Mouse (Mus musculus): Measurements from ENCODE around the gene Myo6. TPM values are rescaled to one million over a fixed set of nuclear protein-coding genes. Genes with fewer than 3 reads are reported as not detected.
A peak's percentile ranks its signal among the peaks of the same experiment; 100 is the strongest.

Gene Myo6
- total and polyA plus RNA-seq, 2 experiments from 2014 or later, result 25.5 to 44.6 TPM

DNA sequence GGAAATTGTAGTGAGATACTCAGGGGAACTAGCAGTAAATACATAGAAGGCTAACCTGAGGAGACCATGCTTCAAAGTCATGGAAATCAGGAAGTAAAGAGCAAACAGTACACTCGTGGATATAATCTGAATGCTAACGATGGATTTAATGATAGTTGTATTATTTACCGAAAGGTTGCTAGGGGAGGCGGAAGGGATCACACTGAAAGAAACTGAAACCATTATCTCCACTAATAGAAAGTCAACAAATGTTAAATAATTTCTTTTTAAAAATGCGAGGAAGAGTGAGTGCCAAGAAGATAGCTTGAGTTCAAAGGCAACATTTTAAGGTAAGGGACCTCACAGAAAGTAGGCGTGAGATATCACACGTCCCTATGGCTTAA lies 186.5 kb downstream of the Myo6 start:
- Histone ChIP-seq H3K4me3 (ENCODE audit: low read depth, low read length) (peak overlapping the region; percentile 13; the same call in 1 of the 2 replicates), H3K4me1 (ENCODE audit: insufficient read depth, low read length) (no peaks in the 10 kb centered on the region), H3K27me3 (ENCODE audit: insufficient read depth, low read length) (no peaks in the 10 kb centered on the region), H3K4me2 (ENCODE audit: low read depth, low read length, poor library complexity, severe bottlenecking) (peak overlapping the region; percentile 37), H3K9ac (replicated peaks; ENCODE audit: low read length, poor library complexity, severe bottlenecking) (no peak overlapping the region), H3K36me3 (ENCODE audit: insufficient read depth, low read length) (no peaks in the 10 kb centered on the region), H3K27ac (ENCODE audit: low read depth, low read length) (no peak overlapping the region), H3K9me3 (ENCODE audit: low read length) (no peaks in the 10 kb centered on the region)
- ATAC-seq (ENCODE audit: low FRiP score) (no peak), DNase-seq (ENCODE audit: low spot score) (no peak)
- 51% methylated on average over 7 of the region's 7 CpGs for WGBS
- TF ChIP-seq CTCF (IDR thresholded peaks at IDR 0.05), result no peak

DNA sequence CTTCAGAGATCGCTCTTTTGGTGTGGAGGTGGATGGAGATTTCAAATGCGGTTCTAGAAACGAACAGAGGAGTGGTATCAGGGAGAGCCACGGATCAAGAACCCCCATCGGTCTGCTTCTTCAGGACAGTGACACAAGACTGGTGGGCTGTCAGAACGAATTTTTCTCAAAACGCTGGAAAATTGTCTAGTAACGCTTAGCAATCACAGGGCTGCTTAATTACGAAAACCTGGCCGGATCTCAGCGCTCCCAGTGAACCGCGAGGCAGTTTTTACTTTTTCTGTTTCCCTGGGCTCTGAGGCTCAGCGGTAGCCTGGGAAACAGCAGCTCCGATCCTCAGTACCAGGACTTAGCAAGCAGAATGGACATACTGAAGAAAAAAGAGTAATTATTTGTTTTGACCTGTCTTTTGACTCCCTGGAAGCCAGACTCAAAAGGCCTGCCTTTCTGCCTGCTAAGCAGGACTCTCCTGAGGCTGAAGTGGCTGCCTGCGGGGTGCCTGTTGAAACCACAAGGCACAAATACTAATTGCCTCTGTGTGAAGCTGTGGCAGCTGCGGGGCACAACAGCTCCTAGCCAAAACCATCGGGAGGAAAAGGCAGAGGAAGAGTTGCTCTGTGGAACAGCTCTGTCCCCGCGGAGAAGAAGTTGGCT lies 187.0 kb downstream of the Myo6 start:
- Histone ChIP-seq H3K27me3 (ENCODE audit: insufficient read depth, low read length) (no peaks in the 10 kb centered on the region), H3K27ac (ENCODE audit: low read depth, low read length) (no peak overlapping the region), H3K4me1 (ENCODE audit: insufficient read depth, low read length) (no peaks in the 10 kb centered on the region), H3K36me3 (ENCODE audit: insufficient read depth, low read length) (no peaks in the 10 kb centered on the region), H3K4me3 (ENCODE audit: low read depth, low read length) (peak overlapping the region; percentile 13; the same call in 1 of the 2 replicates), H3K9me3 (ENCODE audit: low read length) (no peaks in the 10 kb centered on the region), H3K4me2 (ENCODE audit: low read depth, low read length, poor library complexity, severe bottlenecking) (peak overlapping the region; percentile 37), H3K9ac (replicated peaks; ENCODE audit: low read length, poor library complexity, severe bottlenecking) (no peak overlapping the region)
- no peak; the same call in 1 of the 2 replicates for TF ChIP-seq CTCF (IDR thresholded peaks at IDR 0.05)
- WGBS, result 10% methylated on average over 20 of the region's 20 CpGs
- DNase-seq (ENCODE audit: low spot score) (peak; percentile 54), ATAC-seq (ENCODE audit: low FRiP score) (peak; percentile 58; the same call in 1 of the 2 replicates)

DNA sequence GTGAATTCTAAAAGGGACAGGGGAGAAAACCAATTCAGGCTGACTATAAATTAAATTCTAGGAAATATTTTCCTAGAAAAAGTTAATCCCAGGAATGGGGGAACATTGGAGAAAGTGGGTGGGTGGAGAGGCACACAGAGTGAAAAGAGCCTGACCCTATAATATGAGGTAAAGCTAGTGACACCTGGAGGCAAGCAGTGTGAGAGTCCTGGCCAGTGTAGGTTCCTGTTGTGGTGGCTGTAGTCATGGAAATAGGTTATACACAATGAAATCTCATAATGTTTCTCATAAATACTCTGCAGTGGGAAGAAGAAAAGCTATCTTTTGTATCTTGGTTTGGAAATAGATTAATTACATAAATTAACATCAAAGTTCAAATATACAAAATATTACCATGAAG lies 195.2 kb downstream of the Myo6 start:
- ATAC-seq (ENCODE audit: low FRiP score), result no peak

More for the DNA sequence above, 195.2 kb downstream of the Myo6 start:
- Histone ChIP-seq H3K27me3 (ENCODE audit: insufficient read depth, low read length) (no peaks in the 10 kb centered on the region), H3K4me3 (ENCODE audit: low read depth, low read length) (no peak overlapping the region), H3K9ac (replicated peaks; ENCODE audit: low read length, poor library complexity, severe bottlenecking) (no peak overlapping the region), H3K27ac (ENCODE audit: low read depth, low read length) (no peak overlapping the region), H3K9me3 (ENCODE audit: low read length) (no peaks in the 10 kb centered on the region), H3K4me2 (ENCODE audit: low read depth, low read length, poor library complexity, severe bottlenecking) (no peak overlapping the region), H3K4me1 (ENCODE audit: insufficient read depth, low read length) (no peaks in the 10 kb centered on the region), H3K36me3 (ENCODE audit: insufficient read depth, low read length) (no peaks in the 10 kb centered on the region)
- no peak for DNase-seq (ENCODE audit: low spot score)
- TF ChIP-seq CTCF (IDR thresholded peaks at IDR 0.05), result no peak

Other genes starting within 250 kb of the Myo6 start
- gene Filip1, start 152.2 kb upstream of the Myo6 start, total RNA-seq (2014; rRNA removed), result 3.1 and 4.3 TPM in 2 replicates
- 2.8 and 3.6 TPM in 2 replicates for gene Filip1, start 152.2 kb upstream of the Myo6 start, polyA plus RNA-seq (2015; fragmentation: Nextera tagmentation; extraction: Ambion mirVana)
- 88.0 and 96.6 TPM in 2 replicates for gene Senp6, start 98.1 kb upstream of the Myo6 start, total RNA-seq (2014; rRNA removed)
- 35.9 and 43.7 TPM in 2 replicates for gene Senp6, start 98.1 kb upstream of the Myo6 start, polyA plus RNA-seq (2015; fragmentation: Nextera tagmentation; extraction: Ambion mirVana)